Mouse (Mus musculus): ENCODE measurements around the gene Gm11549. TPM values are rescaled to one million over a fixed set of nuclear protein-coding genes. Genes with fewer than 3 reads are reported as not detected.
A peak's percentile ranks its signal among the peaks of the same experiment; 100 is the strongest.

Gene Gm11549
- total RNA-seq, 2 experiments from 2014 or later, result 1.7 to 2.9 TPM

DNA sequence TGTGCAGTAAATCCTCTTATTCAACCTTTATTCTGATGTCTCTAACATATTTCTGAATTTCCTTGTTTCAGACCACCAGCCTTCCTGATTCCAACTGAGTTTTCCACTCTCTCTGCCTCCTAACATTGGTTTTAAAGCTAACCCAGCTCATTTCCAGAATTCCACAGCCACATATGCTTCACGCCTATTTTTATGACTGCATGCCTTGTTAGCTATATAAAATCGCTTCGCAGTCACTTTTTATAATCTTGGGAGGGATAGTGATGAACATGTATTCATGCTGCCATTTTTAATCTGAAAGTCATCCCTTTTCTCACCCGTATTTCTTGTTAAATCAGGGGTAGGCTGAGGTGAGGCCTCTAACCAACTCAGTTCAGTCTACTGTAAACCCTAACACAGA, 37.3 kb downstream of the Gm11549 start:
- DNase-seq (ENCODE audit: extremely low spot score in 1 of 2, low spot score in 1 of 2), result no peak

DNA sequence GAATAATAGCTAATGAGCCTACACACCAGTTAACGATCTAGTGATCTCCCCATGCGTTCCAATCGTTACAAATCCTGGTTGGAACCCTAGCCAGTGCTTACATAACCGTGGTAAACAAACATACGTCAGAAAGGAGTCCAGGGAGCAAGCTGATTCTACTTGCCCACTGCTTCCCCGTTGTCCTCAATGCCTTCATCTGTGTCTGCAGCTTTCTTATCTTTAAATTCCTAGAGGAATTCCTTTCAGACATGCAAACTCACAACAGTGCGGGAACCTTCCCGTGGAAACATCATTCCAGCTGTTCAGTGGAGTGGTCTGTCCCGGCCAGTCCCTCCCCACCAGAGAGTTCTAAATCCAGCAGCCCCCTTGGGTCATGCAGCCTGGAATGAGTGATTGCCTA, 38.7 kb downstream of the Gm11549 start:
- DNase-seq (ENCODE audit: extremely low spot score in 1 of 2, low spot score in 1 of 2), result no peak

DNA sequence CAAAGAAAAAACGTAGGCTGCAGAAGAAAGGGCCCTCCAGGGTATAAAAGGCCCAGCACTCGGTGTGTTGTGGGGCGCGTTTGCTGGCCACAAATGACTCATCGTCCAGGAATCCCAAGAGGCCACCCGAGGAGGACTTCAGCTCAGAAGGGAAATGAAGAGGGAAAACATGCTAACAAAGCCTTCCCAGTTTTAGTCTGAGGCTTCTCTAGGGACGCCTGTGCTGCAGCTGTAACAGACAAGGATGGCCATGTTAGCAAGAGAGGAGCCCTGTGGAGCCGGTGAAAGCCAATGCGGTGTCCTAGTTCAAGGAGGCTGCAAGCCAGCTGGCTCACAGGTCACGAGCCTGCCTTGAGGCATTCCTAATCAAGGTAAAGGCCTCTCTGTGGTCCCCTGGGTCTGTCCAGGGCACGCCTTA, 39.8 kb downstream of the Gm11549 start:
- peak in 1 of 2 experiments; percentile 8 for DNase-seq (ENCODE audit: extremely low spot score in 1 of 2, low spot score in 1 of 2)

DNA sequence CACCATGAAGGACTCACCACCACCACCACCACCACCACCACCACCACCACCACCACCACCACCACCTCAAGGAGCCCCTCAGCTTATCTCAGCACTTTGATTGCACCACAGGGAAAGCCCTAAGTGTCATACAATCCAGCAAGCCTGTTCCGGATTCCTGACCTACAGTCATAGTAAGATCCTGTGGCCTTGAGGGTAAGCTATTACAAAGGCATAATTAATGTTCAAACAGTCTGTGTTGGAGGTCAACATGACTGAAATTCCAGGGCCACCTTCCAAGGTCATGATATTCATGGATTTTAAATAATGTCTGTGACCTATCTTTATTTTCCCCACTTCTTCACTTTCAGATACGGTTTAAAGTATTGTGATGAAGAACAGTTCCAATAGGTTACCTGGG, 41.1 kb downstream of the Gm11549 start:
- no peak for DNase-seq (ENCODE audit: extremely low spot score in 1 of 2, low spot score in 1 of 2)

DNA sequence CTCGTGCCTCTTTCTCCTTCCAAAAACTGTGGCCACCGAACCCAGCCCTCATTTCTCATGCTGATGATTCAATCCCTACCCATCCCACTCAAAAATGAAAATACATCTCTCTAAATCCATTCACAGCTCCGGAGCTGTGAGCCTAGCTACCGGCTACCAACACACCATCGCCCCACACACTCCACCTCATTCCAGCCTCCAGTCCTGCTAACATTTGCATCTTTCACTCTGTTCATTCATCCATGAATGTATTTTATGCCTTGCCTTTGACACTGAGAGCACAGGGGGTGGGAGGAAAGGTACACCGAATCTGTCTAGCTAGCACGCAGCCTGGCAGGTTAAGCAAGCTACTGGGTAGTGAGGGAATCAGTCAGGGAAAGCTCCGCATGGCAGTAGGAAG, 42.8 kb downstream of the Gm11549 start:
- no peak for DNase-seq (ENCODE audit: extremely low spot score in 1 of 2, low spot score in 1 of 2)

DNA sequence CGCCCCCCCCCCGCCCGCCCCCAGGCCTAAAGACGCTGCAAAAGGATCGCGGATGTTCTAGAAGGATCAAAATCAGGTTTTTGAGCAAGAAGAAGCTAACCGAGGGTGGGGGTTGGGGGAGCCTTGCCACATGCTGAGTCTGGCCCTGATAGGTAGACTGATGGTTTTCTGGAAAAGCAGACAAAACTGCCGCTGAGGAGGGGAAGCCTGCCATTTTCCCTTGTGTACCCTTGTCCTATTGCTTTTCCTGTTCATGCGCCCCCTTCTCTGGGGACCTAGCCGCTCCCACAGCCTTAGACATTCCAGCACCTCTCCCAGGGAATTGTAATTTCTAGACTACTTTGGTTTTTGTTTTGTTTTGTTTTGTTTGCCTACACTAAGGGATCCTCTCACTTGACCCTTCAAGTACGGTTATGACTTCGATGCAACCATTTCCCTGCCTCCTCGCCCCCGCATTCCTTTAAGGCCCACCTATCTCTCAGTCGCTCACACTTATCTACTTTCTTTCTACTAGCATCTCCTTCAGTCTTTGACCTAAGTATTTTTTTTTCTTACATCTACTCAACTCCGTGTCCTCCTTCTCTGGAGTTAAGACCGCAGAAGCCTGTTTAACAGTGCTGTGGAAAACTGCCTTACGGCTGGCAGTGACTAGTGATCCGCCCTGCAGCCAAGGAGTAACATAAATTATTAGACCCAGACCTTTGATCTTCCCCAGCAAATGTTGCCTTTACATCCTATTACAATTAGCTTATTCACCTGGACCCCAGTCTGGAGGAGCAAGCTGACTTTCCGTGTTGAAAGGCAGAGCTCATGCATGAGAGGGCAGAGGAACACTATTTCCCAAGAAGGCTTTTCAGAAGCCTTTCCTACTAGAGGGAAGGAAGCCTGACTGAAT, 45.1 kb downstream of the Gm11549 start:
- no peak for DNase-seq (ENCODE audit: extremely low spot score in 1 of 2, low spot score in 1 of 2)

DNA sequence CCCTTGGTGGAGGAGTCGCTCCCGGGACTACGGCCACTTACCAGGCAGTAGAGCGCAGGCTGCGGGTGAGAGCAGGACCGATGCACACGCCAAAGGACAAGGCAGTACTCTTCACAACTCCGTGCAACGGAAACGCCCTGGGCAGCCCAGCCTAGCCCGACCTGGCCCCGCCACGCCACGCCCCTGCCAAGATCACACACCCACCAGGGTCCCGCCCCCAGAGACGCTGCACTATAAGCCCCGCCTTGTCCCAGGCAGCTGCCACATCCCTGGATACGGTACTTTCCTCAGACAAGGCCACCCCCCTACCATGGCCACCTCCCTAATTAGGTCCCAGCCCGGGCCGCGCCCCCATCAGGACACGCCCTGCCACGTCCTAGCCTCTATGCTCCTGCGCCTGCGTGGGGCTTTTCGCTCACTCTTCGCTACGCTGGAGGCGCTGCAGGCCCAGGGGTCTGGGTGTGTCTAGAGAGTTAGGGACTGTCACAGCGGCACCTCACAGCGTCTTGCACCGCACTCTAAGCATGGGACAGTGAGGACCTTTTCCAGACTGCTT, 46.0 kb downstream of the Gm11549 start, which contains the start of the genes Anxa5 and 1810062G17Rik:
Anxa5 (minus strand) TSS at position 363 of the 556 bp plus-strand sequence.
1810062G17Rik (plus strand) TSS at position 406 of the 556 bp plus-strand sequence.
- peak; percentile 69 to 74 for DNase-seq (ENCODE audit: extremely low spot score in 1 of 2, low spot score in 1 of 2)

DNA sequence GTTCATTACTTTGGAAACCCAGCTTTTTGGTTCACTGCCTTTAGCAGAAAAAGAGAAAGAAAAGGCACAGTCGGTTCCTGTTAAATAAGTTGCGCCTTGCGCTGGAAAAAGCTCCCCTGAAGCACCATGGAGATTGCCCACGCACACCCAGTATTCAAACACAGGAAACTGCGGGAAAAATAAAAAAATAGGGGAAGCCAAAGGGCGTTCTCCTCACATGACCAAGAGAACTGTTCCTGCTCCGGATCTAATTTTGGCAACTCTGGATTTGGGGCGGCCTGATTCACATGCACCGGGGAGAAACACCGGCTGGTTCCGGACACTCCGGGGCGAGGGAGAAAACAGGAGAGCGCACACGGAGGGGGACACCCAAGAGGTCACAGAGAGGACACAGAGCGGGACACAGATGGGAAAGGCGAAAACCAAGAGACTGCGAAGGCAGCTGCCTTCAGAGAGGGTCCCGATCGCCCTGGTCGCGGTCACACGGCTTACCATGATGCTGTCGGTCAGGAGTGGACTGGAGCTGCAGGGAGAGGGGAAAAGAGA, 46.6 kb downstream of the Gm11549 start:
- peak in 1 of 2 experiments; percentile 10 for DNase-seq (ENCODE audit: extremely low spot score in 1 of 2, low spot score in 1 of 2)

DNA sequence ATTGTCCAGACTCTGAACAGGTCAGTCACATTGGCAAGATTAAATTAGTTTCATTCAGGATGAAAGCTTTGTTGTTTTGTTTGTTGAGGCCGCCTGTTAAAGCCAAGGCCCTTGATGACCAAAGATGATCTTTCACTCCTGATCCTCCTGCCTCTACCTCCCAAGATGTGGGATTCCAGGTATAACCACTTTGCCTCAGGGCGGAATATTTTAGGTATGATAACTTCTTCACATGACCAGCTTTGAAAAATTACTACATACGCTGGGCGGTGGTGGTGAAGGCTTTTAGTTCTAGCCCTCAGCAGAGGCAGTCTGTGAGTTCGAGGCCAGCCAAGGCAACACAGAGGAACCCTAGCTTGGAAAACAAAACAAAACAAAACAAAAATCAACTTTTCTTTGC, 47.2 kb downstream of the Gm11549 start:
- no peak for DNase-seq (ENCODE audit: extremely low spot score in 1 of 2, low spot score in 1 of 2)

DNA sequence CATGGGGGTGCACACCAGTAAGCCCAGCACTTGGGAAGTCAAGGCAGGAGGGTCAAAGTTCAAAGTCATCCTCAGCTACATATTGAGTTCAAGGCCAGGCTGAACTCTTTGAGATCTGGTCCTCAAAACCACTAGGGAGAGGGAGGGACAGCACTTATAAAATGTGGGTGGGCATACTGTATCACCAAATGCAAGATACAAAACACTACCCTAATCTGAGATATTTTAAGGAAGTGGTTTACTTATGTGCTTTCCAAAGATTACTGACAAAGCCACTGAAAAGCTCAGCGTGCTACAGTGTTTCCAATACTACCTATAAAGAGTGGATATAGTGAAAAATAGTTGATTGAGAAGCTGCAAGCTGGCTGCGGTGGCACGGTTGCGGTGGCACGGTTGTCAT, 48.4 kb downstream of the Gm11549 start:
- DNase-seq (ENCODE audit: extremely low spot score in 1 of 2, low spot score in 1 of 2), result no peak

DNA sequence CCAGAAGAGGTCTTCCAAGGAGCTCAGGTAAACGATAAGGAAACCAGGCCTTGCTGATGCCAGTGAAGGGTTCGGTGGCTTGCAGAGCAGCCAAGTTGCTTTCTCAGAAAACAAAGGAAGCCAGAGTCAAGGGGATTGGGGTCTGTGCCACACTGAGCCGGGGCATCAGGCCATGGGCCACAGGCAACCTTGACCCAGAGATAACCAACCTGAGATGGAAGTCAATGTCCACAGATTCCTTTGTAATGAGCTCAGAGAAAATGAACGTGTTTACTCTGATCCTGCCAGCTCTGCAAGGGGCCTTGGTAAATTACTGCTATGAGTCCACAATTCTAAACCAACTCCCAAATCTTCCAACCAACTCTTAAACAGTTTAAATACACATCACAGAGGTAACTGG, 49.8 kb downstream of the Gm11549 start:
- DNase-seq (ENCODE audit: extremely low spot score in 1 of 2, low spot score in 1 of 2), result no peak

DNA sequence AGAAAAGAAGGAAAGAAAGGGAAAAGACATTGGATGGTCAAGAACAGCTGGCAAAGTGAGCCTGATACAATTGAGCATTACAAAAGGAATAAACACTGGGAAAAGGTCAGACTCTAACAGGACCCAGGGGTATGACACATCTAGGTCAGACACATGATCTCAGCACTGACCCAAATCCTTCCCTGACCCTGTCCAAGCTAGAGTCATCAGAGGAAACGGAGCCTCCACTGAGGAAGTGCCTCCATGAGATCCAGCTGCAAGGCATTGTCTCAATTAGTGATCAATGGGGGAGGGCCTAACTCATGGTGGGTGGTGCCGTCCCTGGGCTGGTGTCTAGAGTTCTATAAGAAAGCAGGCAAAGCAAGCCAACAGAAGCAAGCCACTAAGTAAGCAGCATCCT, 52.7 kb downstream of the Gm11549 start:
- no peak for DNase-seq (ENCODE audit: extremely low spot score in 1 of 2, low spot score in 1 of 2)

DNA sequence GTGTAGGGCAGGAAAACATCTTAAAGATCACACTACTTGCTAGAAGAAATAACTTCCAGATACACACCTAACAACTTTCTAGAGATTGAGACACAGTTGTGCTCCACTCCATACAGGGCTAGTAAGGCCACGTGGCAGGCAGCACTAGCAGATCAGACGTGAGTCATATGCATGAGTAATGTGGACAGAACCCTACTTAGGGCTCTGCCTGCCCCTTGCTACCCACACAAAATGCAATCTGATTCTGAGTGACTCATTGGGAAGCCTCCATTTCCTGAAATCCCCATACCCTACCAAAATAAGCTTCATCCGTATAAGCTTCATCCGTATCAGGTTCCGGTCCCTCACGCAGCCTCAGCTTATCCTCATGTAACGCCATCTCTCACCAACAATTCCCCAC, 54.0 kb downstream of the Gm11549 start:
- no peak for DNase-seq (ENCODE audit: extremely low spot score in 1 of 2, low spot score in 1 of 2)

DNA sequence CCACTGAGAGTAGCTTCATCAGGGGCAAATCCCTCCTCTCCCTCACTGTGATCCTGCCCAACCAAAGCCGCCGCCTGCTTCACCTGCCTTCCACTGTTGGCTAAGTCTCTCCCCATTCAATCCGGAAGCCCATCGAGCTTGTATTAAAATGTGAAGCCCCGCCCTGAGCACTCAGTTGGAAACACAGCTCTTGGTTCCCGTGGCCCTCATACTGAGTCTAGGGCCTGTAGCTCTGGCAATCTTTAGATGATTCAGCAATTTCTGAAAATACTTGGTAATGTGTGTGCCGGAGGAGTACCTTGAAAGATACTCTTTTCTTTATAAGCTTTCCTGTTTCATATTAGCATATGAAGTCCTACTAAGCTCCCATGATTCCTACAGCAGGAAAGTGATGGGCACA, 56.1 kb downstream of the Gm11549 start:
- DNase-seq (ENCODE audit: extremely low spot score in 1 of 2, low spot score in 1 of 2), result no peak

Small RNAs within 50 kb of the gene (microRNA-seq; reads per million reads assigned to microRNA genes)
- 0 to 0.37 reads per million in 2 experiments for gene Mir7009

Other genes starting within 250 kb of the Gm11549 start
- gene Anxa5, start 45.9 kb downstream of the Gm11549 start, total RNA-seq (2021), result 10 to 100 TPM; 54.5 to 59.8 TPM
- not detected for gene 1810062G17Rik, start 45.9 kb downstream of the Gm11549 start, total RNA-seq (2021)
- 10 to 100 TPM; 38.9 to 42.2 TPM for gene Exosc9, start 30.8 kb upstream of the Gm11549 start, total RNA-seq (2021)
- 1 to 10 TPM; 1.3 to 2.0 TPM for gene Ccna2, start 50.3 kb upstream of the Gm11549 start, total RNA-seq (2021)
- 10 to 100 TPM; 14.3 to 16.7 TPM for gene Bbs7, start 91.7 kb upstream of the Gm11549 start, total RNA-seq (2021)
- 1 to 10 TPM; 5.9 to 6.2 TPM for gene Trpc3, start 168.4 kb upstream of the Gm11549 start, total RNA-seq (2021)

All from layer of hippocampus, postnatal 25 days (tissue).